Mouse (Mus musculus) adrenal gland, postnatal 10 days (tissue): ENCODE data around the gene Prl2b1. TPM values are rescaled to one million over a fixed set of nuclear protein-coding genes. Genes with fewer than 3 reads are reported as not detected.

Experiments used
- DNase-seq: peaks from one replicate; pipeline ENCODE4 v3.0.0; 2021; ENCODE audit warnings: mixed read lengths
- long read RNA-seq, 2 experiments: library from polyadenylated mRNA; stranded (forward); transcript quantifications; one replicate each; pipeline ENCODE4 v2.0.0; 2021
- total RNA-seq, 2 experiments: library from RNA; stranded (reverse); gene quantifications; 2 replicates each; pipeline ENCODE4 v1.2.3; 2021

Prl2b1 gene
- not detected for total RNA-seq
- long read RNA-seq, experiment 1, result 0 reads
- long read RNA-seq, experiment 2, result 0 reads

DNA sequence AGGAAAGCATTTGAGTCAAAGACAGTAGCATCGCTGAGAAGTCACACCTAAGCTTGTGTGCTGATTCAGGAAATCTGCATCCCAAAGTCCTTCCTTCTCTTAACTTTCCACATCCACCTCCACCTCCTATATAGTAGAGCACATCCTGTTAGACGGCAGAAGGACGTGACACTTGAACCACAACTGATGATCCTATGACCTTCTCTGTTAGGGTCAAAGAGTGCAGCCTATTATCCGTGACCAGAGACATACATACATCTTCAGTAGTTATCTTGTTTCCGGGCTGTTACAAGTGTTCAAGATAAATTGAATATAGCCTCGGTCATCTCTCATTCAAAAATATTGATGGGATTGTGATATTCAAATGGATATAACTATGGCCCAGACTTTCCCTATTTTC is at the start of gene Prl2b1:
Prl2b1 (minus strand) TSS at position 101 of the 400 bp plus-strand sequence.
- no peak for DNase-seq

DNA sequence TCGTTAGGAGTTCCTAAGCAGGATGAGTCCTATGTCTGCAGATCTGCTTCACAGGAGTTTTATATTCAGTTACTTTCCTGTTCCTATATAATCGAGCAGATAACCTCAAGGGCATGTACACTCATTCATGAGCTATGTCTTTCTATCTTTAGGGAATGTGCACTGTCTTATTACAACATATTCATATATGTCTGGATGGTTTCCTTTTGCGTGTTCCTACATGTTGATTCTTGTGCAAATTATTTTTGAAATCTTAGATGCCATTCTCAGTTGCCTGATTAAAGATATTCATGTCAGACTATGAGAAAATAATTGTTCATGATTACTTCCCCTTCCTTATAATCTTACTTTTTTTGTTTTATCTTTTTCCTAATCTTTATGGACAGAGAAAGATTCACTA is 47.9 kb upstream of the Prl2b1 start, which contains the start of gene Prl8a6:
Prl8a6 (minus strand) TSS at position 101 of the 400 bp plus-strand sequence.
- DNase-seq, result no peak

GRCm38 (mm10) chr13:27433159-27433558 is 42.5 kb upstream of the Prl2b1 start:
- no peak for DNase-seq

GRCm38 (mm10) chr13:27413640-27414039 is 23.0 kb upstream of the Prl2b1 start:
- DNase-seq, result no peak

GRCm38 (mm10) chr13:27399061-27399724 is 8.5 kb upstream of the Prl2b1 start:
- no peak for DNase-seq

- no peak for DNase-seq
These were observed 45.3 kb downstream of the Prl2b1 start, which contains the start of gene Prl8a2 for GRCm38 (mm10) chr13:27345373-27345772. Gene Prl8a2 (plus strand): TSS chr13:27345673.

DNA sequence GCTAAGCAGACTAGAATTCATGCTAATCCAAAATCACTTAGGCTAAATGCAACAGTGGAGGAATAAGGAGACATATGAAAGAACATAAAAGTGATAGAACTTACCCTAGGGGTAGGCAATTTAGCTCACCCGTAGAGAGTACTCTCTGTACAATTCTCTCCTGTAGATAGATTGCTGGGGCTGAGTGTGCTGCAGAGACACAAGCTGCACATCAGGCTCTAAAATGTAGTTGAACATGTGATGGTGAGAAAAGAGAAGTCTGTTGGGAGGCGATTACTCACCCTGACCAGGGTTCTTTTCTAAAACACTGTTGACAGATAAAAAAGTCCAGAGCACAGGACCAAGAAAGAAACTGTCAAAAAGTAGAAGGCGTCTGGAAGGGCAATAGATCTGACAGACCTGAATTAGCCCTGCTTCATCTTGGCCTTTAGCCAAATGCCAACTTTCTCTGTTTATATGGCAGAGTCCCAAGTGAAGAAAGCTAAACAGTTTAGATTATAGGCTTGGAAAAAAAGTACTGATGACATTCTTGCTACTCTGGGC is 47.8 kb downstream of the Prl2b1 start:
- no peak for DNase-seq

- no peak for DNase-seq
These were observed 55.7 kb downstream of the Prl2b1 start for GRCm38 (mm10) chr13:27334989-27335388.

Other genes starting within 250 kb of the Prl2b1 start
- gene Prl3d3, start 234.1 kb downstream of the Prl2b1 start, total RNA-seq, result not detected
- gene Prl3c1, start 194.2 kb downstream of the Prl2b1 start, total RNA-seq, result not detected
- gene Prl3b1, start 149.0 kb downstream of the Prl2b1 start, total RNA-seq, result not detected
- gene Prl3a1, start 131.4 kb downstream of the Prl2b1 start, total RNA-seq, result not detected
- not detected for gene Prl6a1, start 78.2 kb downstream of the Prl2b1 start, total RNA-seq
- gene Prl8a2, start 45.2 kb downstream of the Prl2b1 start, total RNA-seq, result under 1 TPM; 0.55 to 0.78 TPM
- not detected for gene Prl8a6, start 47.8 kb upstream of the Prl2b1 start, total RNA-seq
- not detected for gene Prl8a8, start 122.4 kb upstream of the Prl2b1 start, total RNA-seq
- gene Prl8a9, start 173.8 kb upstream of the Prl2b1 start, total RNA-seq, result not detected
- not detected for gene Prl8a1, start 191.3 kb upstream of the Prl2b1 start, total RNA-seq
- gene Prl7b1, start 219.7 kb upstream of the Prl2b1 start, total RNA-seq, result not detected